Mouse (Mus musculus) limb, embryonic 12.5 days (tissue): ENCODE measurements around the gene Wdr46. TPM values are rescaled to one million over a fixed set of nuclear protein-coding genes. Genes with fewer than 3 reads are reported as not detected.

ENCODE experiments used
- ATAC-seq: fragments of 200-750 bp; cut with Nextera tagmentation; 2 replicates; pipeline ENCODE4 v1.8.0; 2017; ENCODE audit warnings: low read depth, moderate TSS enrichment; ENCODE audit not compliant: insufficient number of reproducible peaks, insufficient read depth, low FRiP score, low TSS enrichment
- H3K27ac ChIP-seq: fragments of 300-500 bp; sonication (generic); 2 replicates; pipeline ENCODE4 v1.5.1; 2016; ENCODE audit warnings: mild to moderate bottlenecking, moderate library complexity
- H3K27me3 ChIP-seq: fragments of 300-500 bp; sonication (generic); 2 replicates; pipeline ENCODE4 v1.6.1; 2016; ENCODE audit warnings: mild to moderate bottlenecking, moderate library complexity
- H3K36me3 ChIP-seq: fragments of 300-500 bp; sonication (generic); 2 replicates; pipeline ENCODE4 v1.6.1; 2016; ENCODE audit warnings: mild to moderate bottlenecking, moderate library complexity
- H3K4me1 ChIP-seq: fragments of 300-500 bp; sonication (generic); replicated peaks from 2 replicates; pipeline ENCODE4 v1.6.1; 2016
- H3K4me2 ChIP-seq: fragments of 300-500 bp; sonication (generic); 2 replicates; pipeline ENCODE4 v1.6.1; 2016; ENCODE audit warnings: mild to moderate bottlenecking, moderate library complexity
- H3K4me3 ChIP-seq: fragments of 300-500 bp; sonication (generic); replicated peaks from 2 replicates; pipeline ENCODE4 v1.5.1; 2016; ENCODE audit warnings: mild to moderate bottlenecking
- H3K9ac ChIP-seq: fragments of 300-500 bp; sonication (generic); replicated peaks from 2 replicates; pipeline ENCODE4 v1.6.1; 2016; ENCODE audit warnings: mild to moderate bottlenecking, moderate library complexity
- H3K9me3 ChIP-seq: fragments of 300-500 bp; sonication (generic); 2 replicates; pipeline ENCODE4 v1.6.1; 2016; ENCODE audit warnings: mild to moderate bottlenecking, moderate library complexity
- WGBS: fragments of 180-500 bp; shearing (Covaris S2); methylation state at CpG from one replicate; pipeline ENCODE4 v1.1.7; 2016; 5-methylcytosine and 5-hydroxymethylcytosine counted together
- polyA plus RNA-seq: library from polyadenylated mRNA; unstranded; fragments of >200 nt; fragmentation: Nextera tagmentation; extraction: Ambion mirVana; gene quantifications from 2 replicates; pipeline ENCODE4 v1.2.1, GENCODE M21; 2016

The Wdr46 gene
- polyA plus RNA-seq, 1 experiment from 2014 or later: 45.8 TPM

DNA sequence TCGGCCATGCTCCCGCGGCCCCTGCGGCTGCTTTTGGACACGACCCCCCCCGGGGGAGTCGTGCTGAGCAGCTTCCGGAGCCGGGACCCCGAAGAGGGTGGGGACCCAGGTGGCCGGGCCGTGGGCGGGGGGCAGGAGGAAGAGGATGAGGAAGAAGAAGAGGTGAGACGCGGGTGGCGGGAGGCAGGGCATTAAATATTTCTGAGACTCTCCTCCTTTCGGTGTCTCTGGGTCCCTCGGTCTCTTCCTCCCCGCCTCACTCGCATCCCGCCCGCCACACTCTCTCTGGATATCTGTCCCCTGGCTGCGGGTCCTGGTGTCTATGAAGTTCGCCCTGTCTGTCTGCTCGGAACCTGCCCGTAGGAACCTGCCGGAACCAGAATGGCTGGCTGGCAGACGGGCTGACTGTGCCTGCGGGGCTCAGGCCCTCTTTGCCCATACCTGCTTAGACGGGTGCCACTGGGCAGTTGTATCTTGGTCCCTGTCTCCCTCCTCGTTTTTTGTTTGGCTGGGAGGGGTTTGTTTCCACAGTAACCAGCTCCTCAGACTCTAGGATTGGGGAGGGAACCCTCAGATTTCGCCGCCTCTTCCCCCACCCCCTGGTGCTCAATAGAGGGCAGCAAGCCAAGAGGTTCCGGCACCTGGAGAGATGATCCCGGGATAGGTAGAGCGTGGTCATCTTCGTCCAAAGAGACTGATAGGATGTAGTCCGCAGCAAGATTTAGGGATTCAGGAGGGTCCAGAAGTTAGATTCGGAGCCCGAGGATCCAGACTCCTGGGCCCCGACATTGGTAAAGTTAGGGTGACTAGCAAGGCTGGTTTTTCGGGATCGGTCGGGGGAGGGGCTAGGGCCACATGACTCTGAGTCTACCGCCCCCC, 9.9 kb upstream of the Wdr46 start:
- Histone ChIP-seq H3K9ac (peak overlapping the region; percentile 74), H3K4me1 (peaks cover 18% of the 10 kb centered on the region), H3K27ac (peak overlapping the region; percentile 97), H3K9me3 (no peaks in the 10 kb centered on the region), H3K27me3 (no peaks in the 10 kb centered on the region), H3K4me3 (peak overlapping the region; percentile 73), H3K36me3 (peaks cover 59% of the 10 kb centered on the region), H3K4me2 (peak overlapping the region; percentile 88)
- ATAC-seq: no peak
- under 1% methylated on average over 45 of the region's 45 CpGs for WGBS

DNA sequence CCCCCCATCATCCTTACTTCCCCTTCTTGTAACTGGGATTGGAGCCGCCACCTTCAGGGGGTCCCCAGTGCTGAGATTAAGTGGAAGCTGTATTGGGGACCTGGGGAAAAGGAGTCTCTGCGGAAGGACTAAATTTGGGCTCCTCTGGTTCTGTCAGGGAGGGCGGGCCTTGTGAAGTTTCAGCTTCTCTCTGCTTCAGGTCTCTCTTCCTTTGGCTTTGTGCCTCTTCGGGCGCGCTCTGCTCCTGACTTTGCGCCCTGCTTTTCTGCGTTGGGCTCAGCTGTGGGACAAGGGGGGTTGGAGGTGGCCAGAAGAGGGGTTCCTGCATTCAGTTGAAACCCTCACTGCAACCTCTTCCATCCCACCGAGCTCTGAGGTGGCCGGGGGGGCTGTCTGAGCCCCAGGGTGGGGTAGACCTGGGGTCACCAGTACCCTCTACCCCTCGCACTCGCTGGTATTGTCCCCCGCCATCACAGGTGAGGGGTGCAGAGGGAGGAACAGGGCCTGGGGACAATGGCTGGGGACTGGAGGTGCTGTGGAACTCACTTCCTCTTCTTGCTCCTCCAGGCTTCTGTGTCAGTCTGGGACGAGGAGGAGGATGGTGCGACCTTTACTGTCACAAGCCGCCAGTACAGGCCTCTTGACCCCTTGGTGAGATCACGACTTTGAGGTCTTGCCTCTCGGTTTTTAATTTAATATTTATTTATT, 9.1 kb upstream of the Wdr46 start:
- Histone ChIP-seq H3K27ac (0 out of 2 replicates have a peak overlapping the region, but pooled peaks have one; percentile 17), H3K4me2 (peak overlapping the region; percentile 88), H3K27me3 (no peaks in the 10 kb centered on the region), H3K9me3 (no peaks in the 10 kb centered on the region), H3K36me3 (peaks cover 59% of the 10 kb centered on the region), H3K9ac (peak overlapping the region; percentile 74; the same call in 1 of the 2 replicates), H3K4me3 (peak overlapping the region; percentile 73), H3K4me1 (peaks cover 18% of the 10 kb centered on the region)
- no peak for ATAC-seq
- 31% methylated on average over 18 of the region's 18 CpGs for WGBS

GRCm38 (mm10) chr17:33931947-33932346, 8.5 kb upstream of the Wdr46 start:
- no peak overlapping the region for H3K27ac ChIP-seq
- no peaks in the 10 kb centered on the region for H3K9me3 ChIP-seq
- H3K4me1 ChIP-seq: peaks cover 18% of the 10 kb centered on the region
- H3K27me3 ChIP-seq: no peaks in the 10 kb centered on the region
- H3K4me3 ChIP-seq: no peak overlapping the region
- H3K36me3 ChIP-seq: peaks cover 58% of the 10 kb centered on the region
- 0 out of 2 replicates have a peak overlapping the region, but pooled peaks have one; percentile 88 for H3K4me2 ChIP-seq
- no peak for ATAC-seq
- H3K9ac ChIP-seq: no peak overlapping the region
- 89% methylated on average over 11 of the region's 11 CpGs for WGBS

GRCm38 (mm10) chr17:33932448-33932847, 8.0 kb upstream of the Wdr46 start:
- peaks cover 60% of the 10 kb centered on the region for H3K36me3 ChIP-seq
- H3K4me1 ChIP-seq: peaks cover 18% of the 10 kb centered on the region
- H3K9me3 ChIP-seq: no peaks in the 10 kb centered on the region
- no peak overlapping the region for H3K4me2 ChIP-seq
- no peak for ATAC-seq
- no peak overlapping the region for H3K4me3 ChIP-seq
- WGBS: 89% methylated on average over 14 of the region's 14 CpGs
- no peaks in the 10 kb centered on the region for H3K27me3 ChIP-seq
- no peak overlapping the region for H3K27ac ChIP-seq
- H3K9ac ChIP-seq: no peak overlapping the region

GRCm38 (mm10) chr17:33932970-33933369, 7.5 kb upstream of the Wdr46 start:
- Histone ChIP-seq H3K4me3 (no peak overlapping the region), H3K36me3 (peaks cover 59% of the 10 kb centered on the region), H3K27ac (no peak overlapping the region), H3K4me2 (no peak overlapping the region), H3K4me1 (peaks cover 17% of the 10 kb centered on the region), H3K27me3 (no peaks in the 10 kb centered on the region), H3K9ac (no peak overlapping the region), H3K9me3 (no peaks in the 10 kb centered on the region)
- WGBS: 93% methylated on average over 15 of the region's 15 CpGs
- no peak for ATAC-seq

- no peaks in the 10 kb centered on the region for H3K9me3 ChIP-seq
- no peaks in the 10 kb centered on the region for H3K27me3 ChIP-seq
- peaks cover 69% of the 10 kb centered on the region for H3K36me3 ChIP-seq
- no peak overlapping the region for H3K27ac ChIP-seq
- H3K9ac ChIP-seq: no peak overlapping the region
- ATAC-seq: no peak
- WGBS: 87% methylated on average over 21 of the region's 21 CpGs
- H3K4me3 ChIP-seq: no peak overlapping the region; the same call in 1 of the 2 replicates
- no peak overlapping the region for H3K4me2 ChIP-seq
- peaks cover 18% of the 10 kb centered on the region for H3K4me1 ChIP-seq
Observed at GRCm38 (mm10) chr17:33935422-33936055, 4.9 kb upstream of the Wdr46 start.

- H3K9me3 ChIP-seq: no peaks in the 10 kb centered on the region
- H3K27me3 ChIP-seq: no peaks in the 10 kb centered on the region
- 87% methylated on average over 15 of the region's 15 CpGs for WGBS
- H3K4me1 ChIP-seq: peaks cover 16% of the 10 kb centered on the region
- no peak overlapping the region for H3K9ac ChIP-seq
- H3K4me2 ChIP-seq: no peak overlapping the region
- no peak overlapping the region for H3K27ac ChIP-seq
- no peak overlapping the region; the same call in 1 of the 2 replicates for H3K4me3 ChIP-seq
- ATAC-seq: no peak
- H3K36me3 ChIP-seq: peaks cover 69% of the 10 kb centered on the region
Observed at GRCm38 (mm10) chr17:33936993-33937392, 3.5 kb upstream of the Wdr46 start.

GRCm38 (mm10) chr17:33938783-33939182, 1.7 kb upstream of the Wdr46 start:
- 76% methylated on average over 11 of the region's 11 CpGs for WGBS
- Histone ChIP-seq H3K4me2 (peak overlapping the region; percentile 91), H3K4me1 (peaks cover 16% of the 10 kb centered on the region), H3K9me3 (no peaks in the 10 kb centered on the region), H3K4me3 (peak overlapping the region; percentile 69), H3K27ac (no peak overlapping the region), H3K36me3 (peaks cover 67% of the 10 kb centered on the region), H3K27me3 (no peaks in the 10 kb centered on the region), H3K9ac (0 out of 2 replicates have a peak overlapping the region, but pooled peaks have one; percentile 68)
- ATAC-seq: no peak

- Histone ChIP-seq H3K36me3 (peaks cover 67% of the 10 kb centered on the region), H3K4me3 (peak overlapping the region; percentile 69), H3K4me2 (peak overlapping the region; percentile 91), H3K27ac (no peak overlapping the region), H3K9ac (peak overlapping the region; percentile 68), H3K27me3 (no peaks in the 10 kb centered on the region), H3K9me3 (no peaks in the 10 kb centered on the region), H3K4me1 (peaks cover 16% of the 10 kb centered on the region)
- WGBS: 2% methylated on average over 26 of the region's 26 CpGs
- no peak for ATAC-seq
Observed at GRCm38 (mm10) chr17:33940981-33941380, 521 bp downstream of the Wdr46 start.

GRCm38 (mm10) chr17:33941381-33941780, 921 bp downstream of the Wdr46 start:
- Histone ChIP-seq H3K4me1 (peaks cover 16% of the 10 kb centered on the region), H3K27me3 (no peaks in the 10 kb centered on the region), H3K9me3 (no peaks in the 10 kb centered on the region), H3K9ac (peak overlapping the region; percentile 68), H3K4me3 (peak overlapping the region; percentile 69), H3K4me2 (peak overlapping the region; percentile 91), H3K36me3 (peaks cover 67% of the 10 kb centered on the region), H3K27ac (no peak overlapping the region)
- WGBS: 60% methylated on average over 19 of the region's 19 CpGs
- no peak for ATAC-seq

- Histone ChIP-seq H3K27ac (no peak overlapping the region), H3K4me2 (no peak overlapping the region), H3K4me1 (peaks cover 16% of the 10 kb centered on the region), H3K27me3 (no peaks in the 10 kb centered on the region), H3K4me3 (no peak overlapping the region), H3K9ac (no peak overlapping the region), H3K9me3 (no peaks in the 10 kb centered on the region), H3K36me3 (peaks cover 69% of the 10 kb centered on the region)
- no peak for ATAC-seq
- 93% methylated on average over 15 of the region's 15 CpGs for WGBS
Observed at GRCm38 (mm10) chr17:33943454-33943853, 3.0 kb downstream of the Wdr46 start.
